Mouse (Mus musculus) right cerebral cortex, adult 2 months (tissue): Measurements from ENCODE around the gene Abtb1.

Experiments
- DNase-seq, 2 experiments: peaks; one replicate each; pipeline ENCODE4 v3.0.0; 2021 to 2022; ENCODE audit warnings: low spot score in 2 of 2

The Abtb1 gene

GRCm38 (mm10) chr6:88803957-88804695 lies 37.7 kb downstream of the Abtb1 start:
- DNase-seq: no peak

GRCm38 (mm10) chr6:88803051-88803450 lies 38.7 kb downstream of the Abtb1 start:
- DNase-seq: no peak

GRCm38 (mm10) chr6:88800735-88801134 lies 41.0 kb downstream of the Abtb1 start:
- no peak for DNase-seq

- DNase-seq: no peak
Measured at GRCm38 (mm10) chr6:88800191-88800590, 41.6 kb downstream of the Abtb1 start.

- no peak for DNase-seq
Measured at GRCm38 (mm10) chr6:88794561-88794971, 47.2 kb downstream of the Abtb1 start.

GRCm38 (mm10) chr6:88793872-88794271 lies 47.9 kb downstream of the Abtb1 start:
- DNase-seq: peak in 1 of 2 experiments; percentile 30

- no peak for DNase-seq
Measured at GRCm38 (mm10) chr6:88793243-88793642, 48.5 kb downstream of the Abtb1 start.

- DNase-seq: no peak
Measured at GRCm38 (mm10) chr6:88792147-88792691, 49.6 kb downstream of the Abtb1 start.

- no peak for DNase-seq
Measured at GRCm38 (mm10) chr6:88791299-88791698, 50.5 kb downstream of the Abtb1 start.

GRCm38 (mm10) chr6:88788219-88788618 lies 53.6 kb downstream of the Abtb1 start:
- no peak for DNase-seq

- no peak for DNase-seq
Measured at GRCm38 (mm10) chr6:88787496-88787895, 54.3 kb downstream of the Abtb1 start.

GRCm38 (mm10) chr6:88786732-88787445 lies 54.9 kb downstream of the Abtb1 start:
- DNase-seq: peak; percentile 32 to 45
